Mouse (Mus musculus) left cerebral cortex, adult 9 months (tissue): ENCODE results near the gene Reep1.

Source experiments
- DNase-seq, 2 experiments: peaks; one replicate each; pipeline ENCODE4 v3.0.0; 2022; ENCODE audit warnings: low spot score in 2 of 2

The Reep1 gene

GRCm38 (mm10) chr6:71737202-71737601 is 29.8 kb downstream of the Reep1 start:
- DNase-seq: no peak

DNA sequence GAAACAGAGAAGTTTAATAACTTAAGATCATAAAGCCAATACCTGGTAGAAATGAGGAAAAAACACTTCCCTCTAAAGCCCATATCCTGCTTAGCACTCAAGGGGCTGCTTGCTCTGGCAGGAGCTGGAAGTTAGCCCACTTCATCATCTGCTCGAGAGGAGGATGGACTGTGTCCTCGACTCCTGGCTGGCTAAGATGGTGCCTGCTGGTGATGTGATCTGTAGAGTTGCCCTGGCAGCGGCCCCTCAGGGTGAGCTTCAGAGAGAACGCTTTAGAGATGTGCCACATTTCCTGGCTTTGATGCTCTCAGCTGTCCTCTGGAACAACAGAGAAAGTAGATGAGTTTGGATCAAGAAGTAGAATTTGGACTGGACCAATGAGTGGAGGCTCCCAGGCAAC is 31.2 kb downstream of the Reep1 start:
- DNase-seq: no peak

GRCm38 (mm10) chr6:71740921-71741320 is 33.6 kb downstream of the Reep1 start:
- DNase-seq: no peak

- DNase-seq: no peak
These were observed 34.8 kb downstream of the Reep1 start for GRCm38 (mm10) chr6:71741998-71742636.

DNA sequence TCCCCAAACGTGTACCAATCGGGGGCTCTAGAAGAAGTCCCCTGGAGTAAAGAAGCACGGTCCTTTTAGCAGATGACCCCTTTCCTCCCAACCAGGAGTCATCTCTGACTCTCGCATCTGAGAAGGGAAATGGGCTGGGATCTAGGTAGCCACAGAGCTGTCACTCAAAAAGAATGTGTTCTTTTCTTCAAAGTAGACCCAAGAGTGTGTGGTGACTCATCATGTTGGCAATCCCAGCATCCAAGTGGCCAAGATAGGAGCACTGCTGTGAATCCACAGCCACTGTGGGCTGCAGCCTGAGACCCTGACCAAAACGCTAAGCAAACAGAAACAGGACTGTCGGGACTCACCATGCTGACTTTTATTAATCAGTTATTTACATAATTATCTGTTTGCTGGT is 37.6 kb downstream of the Reep1 start:
- no peak for DNase-seq

DNA sequence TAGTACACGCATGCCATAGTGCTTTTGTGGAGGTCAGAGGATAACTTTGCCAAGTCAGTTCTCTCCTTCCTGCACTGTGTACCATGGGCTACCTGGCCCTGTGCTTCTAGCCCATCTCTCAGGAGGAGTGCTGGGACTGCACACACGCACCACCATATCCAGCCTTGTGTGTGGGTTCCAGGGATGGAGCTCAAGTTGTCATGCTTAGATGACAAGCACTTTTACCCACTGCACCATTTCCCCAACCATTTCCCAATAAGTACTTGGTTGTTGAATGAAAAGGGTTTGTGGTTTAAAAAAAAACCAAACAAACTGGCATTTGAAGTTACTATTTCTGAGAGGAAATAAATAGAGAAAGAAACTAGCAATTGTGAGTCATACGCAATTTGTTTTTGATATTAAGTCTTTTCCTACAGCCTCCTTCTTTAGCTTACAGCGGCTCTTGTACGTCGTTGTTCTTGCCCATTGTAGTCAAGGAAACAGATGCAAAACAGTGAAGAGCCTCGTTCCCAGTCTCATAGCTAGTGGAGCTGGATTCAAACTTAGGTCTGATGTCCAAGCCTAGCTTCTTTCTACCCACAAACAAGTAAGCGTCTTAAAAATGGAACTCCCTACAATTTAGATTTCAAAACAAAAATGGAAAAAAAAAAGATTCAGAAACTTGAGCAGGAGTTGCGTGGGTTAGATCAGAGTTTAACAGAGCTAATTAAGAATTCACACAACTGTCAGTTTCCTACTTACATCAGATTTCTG is 38.3 kb downstream of the Reep1 start:
- DNase-seq: peak in 1 of 2 experiments; percentile 43

DNA sequence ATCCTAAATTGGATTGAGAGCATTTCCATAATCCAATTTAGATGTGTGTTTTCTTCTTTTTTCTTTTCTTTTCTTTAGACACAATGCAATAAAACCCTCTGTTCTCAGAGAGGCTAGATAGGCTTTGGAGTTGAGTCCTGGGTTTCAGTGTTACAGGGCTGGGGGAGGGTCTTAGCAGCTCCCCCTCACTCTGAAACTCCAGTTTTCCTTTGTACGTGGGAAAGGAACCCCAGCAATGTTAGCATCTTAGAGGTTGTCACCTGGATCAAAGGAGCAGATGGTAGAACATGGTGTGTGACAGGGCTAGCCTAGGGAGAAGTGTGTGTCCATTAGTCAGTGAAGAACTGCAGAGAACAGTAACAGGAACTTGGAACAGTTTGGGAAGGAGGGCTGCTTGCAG is 38.9 kb downstream of the Reep1 start:
- no peak for DNase-seq

DNA sequence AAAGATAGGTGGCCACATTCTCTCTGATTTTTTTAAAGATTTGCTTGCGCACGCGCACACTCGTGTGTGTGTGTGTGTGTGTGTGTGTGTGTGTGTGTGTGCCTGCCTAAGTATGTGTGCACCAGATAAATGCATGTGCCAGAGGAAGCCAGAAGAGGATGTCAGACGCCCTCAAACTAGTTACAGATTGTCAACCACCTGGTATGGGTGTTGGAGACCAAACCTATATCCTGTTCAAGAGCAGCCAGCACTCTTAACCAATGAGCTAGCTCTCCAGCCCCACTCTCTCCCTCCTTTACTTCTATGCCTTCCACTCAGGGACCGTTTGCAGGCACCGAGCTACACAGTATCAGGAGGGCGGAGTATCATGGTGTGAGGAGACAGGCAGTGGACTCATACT is 39.5 kb downstream of the Reep1 start:
- no peak for DNase-seq

- DNase-seq: no peak
These were observed 44.2 kb downstream of the Reep1 start for GRCm38 (mm10) chr6:71751602-71752001.

- DNase-seq: peak in 1 of 2 experiments; percentile 80
These were observed 45.6 kb downstream of the Reep1 start for GRCm38 (mm10) chr6:71752791-71753464.

DNA sequence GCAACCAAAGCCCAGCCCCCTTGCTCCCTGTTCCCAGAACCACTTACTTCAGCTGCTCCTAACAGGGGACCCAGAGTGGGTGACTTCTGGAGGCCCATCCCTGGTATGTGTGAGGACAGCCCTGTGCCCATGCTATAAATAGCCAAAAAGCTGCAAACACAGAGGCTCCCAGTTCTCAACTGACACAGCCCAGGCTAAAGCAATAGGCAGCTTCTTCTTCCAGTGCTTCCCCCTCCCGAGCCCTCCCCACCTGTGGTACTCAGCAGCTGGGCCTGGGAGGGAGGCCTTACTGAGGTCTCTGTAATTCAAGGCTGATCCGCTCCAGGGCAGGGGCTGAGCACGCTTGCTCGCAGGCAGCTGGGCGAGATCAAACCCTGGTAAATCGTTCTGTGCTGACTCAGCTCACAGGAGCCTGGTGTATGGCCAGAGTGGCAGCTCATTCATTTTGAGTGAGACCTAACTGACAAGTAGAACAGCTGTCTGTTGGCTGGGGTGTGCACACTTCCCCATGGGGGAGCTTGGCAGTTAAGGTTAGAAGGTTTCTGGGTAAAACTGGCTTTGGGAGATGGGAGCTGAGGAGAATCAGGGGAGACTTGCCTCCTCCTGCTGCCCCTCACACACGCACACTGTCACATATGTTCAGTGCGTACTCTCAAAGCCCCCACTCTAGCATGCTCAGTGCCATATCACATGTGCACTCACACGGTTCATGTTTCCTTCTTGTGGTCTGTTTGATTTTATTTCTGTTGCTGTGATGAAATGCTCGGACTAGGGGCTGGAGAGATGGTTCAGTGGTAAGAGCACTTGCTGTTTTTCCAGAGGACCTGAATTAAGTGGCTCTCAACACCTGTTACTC is 49.9 kb downstream of the Reep1 start:
- DNase-seq: peak; percentile 51 to 59

GRCm38 (mm10) chr6:71758780-71759179 is 51.4 kb downstream of the Reep1 start:
- DNase-seq: no peak

- DNase-seq: no peak
These were observed 52.7 kb downstream of the Reep1 start for GRCm38 (mm10) chr6:71760073-71760472.

- DNase-seq: no peak
These were observed 60.4 kb downstream of the Reep1 start for GRCm38 (mm10) chr6:71767761-71768160.

DNA sequence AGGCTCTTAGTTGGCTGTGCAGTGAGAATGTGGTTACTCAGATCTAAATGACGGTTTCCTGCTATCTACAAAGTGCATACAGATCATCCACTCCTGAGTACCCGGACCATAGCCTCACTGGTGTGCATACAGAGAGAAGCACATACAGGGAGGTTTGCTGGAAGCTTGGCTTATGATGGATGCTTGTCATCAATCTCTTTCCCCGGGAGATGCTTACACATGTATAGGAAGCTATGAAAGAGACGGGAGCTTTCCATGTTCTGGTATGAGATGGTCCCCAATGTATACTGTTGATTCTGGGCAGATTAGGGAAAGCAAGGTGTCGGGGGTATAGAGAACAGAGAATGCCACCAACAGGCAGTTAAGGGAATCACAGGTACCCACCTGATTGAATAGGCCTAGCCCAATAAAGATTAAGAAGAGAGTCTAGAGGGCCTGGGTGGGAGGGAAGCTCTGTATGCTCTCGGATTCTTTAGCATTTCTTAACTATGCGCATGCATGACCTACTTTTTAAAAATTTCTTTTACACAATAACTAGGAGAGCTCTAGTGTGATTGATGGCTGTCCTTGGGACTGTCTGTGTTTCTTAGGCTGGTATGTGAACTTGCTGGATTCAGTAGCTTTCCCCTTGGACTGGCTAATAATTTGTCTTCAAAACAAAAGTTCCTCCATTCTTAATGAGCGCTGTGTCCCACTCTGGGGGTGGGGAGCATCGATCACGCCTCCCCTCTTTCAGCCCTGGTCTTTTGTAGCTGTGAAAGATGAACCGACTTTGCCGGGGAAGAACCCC is 62.7 kb downstream of the Reep1 start:
- no peak for DNase-seq

GRCm38 (mm10) chr6:71770856-71771255 is 63.5 kb downstream of the Reep1 start:
- no peak for DNase-seq

DNA sequence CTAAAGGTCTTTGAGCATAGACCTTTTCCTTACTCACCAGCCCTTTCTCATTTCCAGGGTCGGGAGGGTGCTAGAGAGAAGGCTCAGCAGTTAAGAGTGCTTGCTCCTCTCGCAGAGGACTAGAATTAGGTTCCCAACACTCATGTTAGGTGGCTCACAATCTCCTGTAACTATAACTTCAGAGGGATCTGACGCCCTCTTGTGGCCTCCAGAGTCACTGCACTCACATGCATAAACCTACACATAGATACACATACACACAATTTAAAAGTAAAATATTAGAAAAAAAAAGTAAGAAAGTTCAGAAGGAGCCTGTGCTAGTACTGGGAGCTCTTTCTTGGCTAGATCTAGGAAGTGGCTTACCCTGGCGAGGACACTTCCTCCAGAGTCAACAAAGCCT is 63.9 kb downstream of the Reep1 start:
- DNase-seq: no peak

DNA sequence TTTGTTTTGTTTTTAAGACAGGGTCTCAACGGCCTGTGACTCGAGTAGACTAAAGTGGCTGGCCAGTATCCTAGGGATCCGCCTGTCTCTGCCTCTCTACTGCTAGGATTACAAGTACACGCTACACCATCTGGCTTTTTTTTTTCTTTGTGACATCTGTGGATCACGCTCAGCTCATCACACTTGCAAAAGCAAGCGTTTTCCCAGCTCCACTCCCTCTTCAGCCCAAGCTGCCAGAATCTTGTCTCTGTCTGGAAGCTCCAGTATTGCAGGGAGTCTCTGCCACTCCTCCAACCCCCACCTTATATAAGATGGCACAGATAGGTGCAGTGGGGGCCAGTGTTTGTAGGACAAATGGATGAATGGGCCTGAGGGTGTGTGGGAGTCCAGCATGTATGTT is 64.8 kb downstream of the Reep1 start:
- DNase-seq: peak; percentile 77 to 82

GRCm38 (mm10) chr6:71772636-71773208 is 65.4 kb downstream of the Reep1 start:
- DNase-seq: no peak

- DNase-seq: no peak
These were observed 70.7 kb downstream of the Reep1 start for GRCm38 (mm10) chr6:71778016-71778415.

GRCm38 (mm10) chr6:71779831-71780230 is 72.5 kb downstream of the Reep1 start:
- DNase-seq: no peak
